Mouse (Mus musculus): ENCODE measurements around the gene Baz1a.

GRCm38 (mm10) chr12:54862606-54863535, 151.3 kb downstream of the Baz1a start, which contains the start of gene Cfl2:
- TF ChIP-seq POLR2A (IDR thresholded peaks at IDR 0.05; ENCODE audit: low read depth, low read length) (no peak), CTCF (IDR thresholded peaks at IDR 0.05; ENCODE audit: extremely low read depth, insufficient read length, insufficient replicate concordance, low read depth, low read length) (no peak)
